Mouse (Mus musculus) erythroblast, embryonic 14.5 days (primary cell): Measurements from ENCODE around the gene Pik3r6.

Source experiments
- GATA1 ChIP-seq: IDR thresholded peaks from 2 replicates; pipeline ENCODE4 v1.6.1; 2012; ENCODE audit warnings: low read length, inconsistent platforms, mixed read lengths
- TAL1 ChIP-seq: IDR thresholded peaks from 3 replicates; pipeline ENCODE4 v1.6.1; 2012; ENCODE audit warnings: low read length, inconsistent platforms, mixed read lengths

DNA sequence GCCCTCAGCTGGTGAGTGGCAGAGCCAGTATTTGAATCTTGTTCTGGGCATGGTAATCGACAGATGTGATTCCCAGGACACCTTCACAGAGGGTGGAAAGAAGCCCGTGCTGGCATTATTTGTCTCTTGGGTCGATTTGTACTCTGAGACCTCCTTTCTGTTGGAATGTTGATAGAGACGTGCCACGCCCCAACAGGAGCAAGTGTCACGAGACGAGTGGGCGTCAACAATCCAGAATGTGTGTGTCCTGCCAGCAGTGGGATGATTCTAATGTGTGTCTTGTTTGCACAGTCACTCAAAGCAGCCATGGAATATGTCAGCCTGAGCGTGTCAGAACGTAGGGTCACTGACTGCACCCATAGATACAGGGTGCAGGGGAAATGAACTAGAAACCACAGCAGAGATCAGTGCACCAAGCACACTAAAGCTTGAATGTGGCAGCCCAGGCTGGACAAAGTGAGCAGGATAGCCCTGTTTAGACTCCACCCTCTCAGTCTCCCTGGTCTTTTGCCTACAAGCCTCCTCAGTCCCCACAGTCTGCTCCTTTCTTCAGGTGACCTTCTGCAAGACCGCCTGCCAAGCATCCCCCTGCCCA, 29.2 kb downstream of the Pik3r6 start:
- TF ChIP-seq GATA1 (no peak), TAL1 (no peak)
